Mouse (Mus musculus) ovary, postnatal 10 days (tissue): ENCODE measurements around the gene Ncl.
"Not testable (repeated sequence)": the region's sequence is repeated elsewhere in the genome, so short reads cannot be mapped to it uniquely, and the experiment has no call there.

Source experiments
- DNase-seq: peaks from one replicate; pipeline ENCODE4 v3.0.0; 2022; ENCODE audit warnings: low spot score

Gene Ncl

DNA sequence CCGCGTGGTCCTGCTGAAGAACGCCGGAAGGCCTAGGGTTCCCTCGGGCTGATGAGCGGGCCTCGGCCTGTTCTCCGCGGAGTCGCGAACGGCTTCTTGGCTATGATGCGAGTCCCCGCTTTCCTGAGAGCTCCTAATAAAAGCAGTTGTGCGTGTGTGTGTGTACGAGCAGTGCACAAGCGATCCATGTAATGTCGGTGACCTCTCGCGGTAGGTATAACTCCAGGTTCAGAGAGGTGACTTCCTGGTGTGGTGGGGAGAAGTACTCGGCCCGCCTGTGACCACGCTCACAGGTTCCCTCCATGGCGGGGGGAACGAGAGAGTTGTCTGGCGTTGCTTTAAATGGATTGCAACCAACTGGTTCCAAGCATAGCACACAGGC, 589 bp upstream of the Ncl start:
- DNase-seq: no peak

DNA sequence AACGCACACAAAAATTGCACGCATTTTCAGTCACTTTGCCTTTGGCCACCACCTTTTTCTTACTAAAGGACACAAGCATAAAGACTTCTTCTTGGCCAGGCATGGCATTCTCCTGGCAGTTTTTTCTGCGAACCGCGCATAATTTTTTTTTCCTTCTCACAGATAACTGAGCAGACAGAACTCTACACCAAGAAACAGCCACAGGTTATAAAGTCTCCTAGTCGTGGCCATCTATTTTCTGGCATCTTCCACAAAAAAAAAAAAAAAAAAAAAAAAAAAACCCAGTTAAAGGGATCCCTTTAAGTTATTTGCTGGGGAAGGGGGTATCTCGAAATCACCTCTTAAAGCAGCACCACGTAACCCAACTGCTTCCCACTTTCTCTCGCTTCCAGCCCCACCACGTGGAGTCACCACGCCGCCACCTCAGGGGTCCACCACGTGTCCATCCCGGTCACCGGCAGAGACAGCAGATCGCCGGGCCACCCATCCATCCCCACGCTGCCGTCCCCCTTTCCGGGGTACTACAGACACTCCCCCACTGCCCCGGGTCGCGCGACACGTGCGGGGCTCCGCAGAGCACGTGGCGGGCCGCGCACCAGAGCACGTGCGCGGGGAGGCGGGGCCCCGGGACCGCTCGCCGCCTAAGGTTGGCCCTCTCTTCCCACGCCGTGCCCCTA, 833 bp downstream of the Ncl start:
- no peak for DNase-seq

DNA sequence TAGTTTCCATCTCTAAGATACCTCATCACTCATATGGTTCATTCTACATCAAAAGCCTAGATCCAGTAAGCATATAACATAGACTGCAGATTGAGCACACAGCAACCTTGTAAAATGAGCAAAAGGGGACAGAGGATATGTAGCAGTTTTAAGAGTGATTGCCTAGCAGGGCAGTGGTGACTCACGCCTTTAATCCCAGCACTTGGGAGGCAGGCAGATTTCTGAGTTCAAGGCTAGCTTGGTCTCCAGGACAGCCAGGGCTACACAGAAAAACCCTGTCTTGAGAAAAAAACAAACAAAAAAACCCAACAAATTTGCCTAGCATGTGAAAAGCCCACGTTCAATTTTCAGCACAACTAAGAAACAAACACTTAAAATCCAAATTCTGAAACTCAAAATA, 5.0 kb downstream of the Ncl start:
- no peak for DNase-seq

DNA sequence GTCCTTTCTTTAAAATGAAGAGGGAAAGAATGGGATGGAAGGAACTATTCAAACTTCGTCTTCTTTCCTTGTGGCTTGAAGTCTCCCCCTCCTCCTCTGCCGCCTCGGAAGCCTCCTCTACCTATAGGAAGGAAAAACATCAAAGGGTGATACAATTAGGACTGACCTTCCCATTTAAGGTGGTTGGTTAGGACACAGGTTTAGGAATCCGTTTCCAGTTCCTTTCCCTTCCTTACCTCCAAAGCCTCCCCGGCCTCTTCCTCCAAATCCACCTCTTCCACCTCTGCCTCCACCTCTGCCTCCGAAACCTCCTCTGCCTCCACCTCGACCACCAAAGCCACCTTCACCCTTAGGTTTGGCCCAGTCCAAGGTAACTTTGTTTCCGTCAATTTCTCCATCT, 8.6 kb downstream of the Ncl start:
- no peak for DNase-seq

DNA sequence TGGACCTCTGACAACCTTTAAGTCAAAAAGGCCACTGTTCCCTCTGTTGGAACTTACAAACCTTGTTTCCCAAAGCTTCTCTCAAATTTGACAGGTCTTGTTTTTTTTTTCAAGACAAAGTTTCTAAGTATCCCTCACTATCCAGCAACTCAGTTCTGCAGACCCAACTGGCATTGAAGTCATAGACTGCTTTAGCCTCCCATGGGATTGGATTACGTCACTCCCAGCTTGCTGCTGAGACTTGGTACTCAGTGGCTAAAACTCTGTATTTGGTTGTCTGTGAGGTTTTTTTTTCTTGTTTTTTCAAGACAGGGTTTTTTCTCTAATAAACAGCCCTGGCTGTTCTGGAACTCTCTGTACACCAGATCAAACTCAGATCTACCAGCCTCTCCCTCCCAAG, 9.5 kb downstream of the Ncl start:
- no peak for DNase-seq

DNA sequence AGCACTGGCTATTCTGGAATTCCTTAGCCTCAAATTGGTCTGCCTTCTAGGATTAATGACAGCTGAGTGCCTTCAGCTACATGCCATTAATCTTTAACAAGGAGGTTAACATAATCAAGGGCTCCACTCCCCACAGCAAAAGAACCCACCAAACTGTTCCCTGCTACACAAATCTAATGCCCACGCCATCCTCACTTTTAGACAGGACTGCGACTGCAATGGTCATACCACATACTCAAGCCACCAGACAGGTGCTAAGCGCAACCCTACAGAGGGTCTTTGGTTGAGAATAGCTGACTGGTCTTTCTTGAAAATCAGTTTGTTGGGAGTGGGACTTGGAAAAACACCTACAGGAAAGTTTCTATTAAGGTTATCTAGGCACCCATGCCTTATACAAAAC, 10.0 kb downstream of the Ncl start:
- no peak for DNase-seq

DNA sequence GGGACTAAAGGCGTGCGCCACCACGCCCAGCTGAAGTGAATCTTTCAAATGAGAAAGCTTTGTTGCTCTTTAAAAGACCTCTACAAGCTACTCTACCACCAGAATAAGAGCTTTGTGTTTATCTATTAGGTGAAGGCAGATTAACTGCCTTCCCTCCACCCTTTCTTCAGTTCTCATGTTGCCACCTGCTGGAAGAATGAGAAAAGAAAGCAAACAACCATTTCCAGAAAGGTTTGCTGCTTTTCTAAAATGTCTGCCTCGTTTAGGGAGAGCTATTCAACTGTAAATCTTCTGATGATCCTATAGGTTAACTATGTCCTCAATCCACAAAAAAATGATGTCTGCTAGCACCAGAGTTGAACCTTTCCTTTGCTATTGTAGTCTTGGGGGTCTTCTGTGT, 10.4 kb downstream of the Ncl start:
- DNase-seq: no peak

DNA sequence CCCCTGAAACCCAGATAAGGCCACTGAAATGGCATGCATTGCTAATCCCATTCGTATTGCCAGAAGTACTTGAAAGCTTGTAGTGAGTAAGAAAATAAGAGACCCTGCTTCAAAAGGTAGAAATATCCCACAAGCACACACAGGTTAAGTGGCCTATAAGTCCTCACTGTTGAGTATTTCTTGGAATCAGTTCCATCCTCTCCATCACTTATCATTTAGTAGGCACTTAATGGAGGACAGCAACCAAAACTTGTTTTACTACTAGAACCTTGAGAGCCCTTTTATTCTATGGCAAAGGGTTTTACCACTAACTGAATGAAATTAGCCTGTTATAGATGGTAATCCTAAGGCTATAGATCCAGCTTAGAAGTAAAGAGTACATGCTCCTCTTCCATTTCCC, 11.1 kb downstream of the Ncl start:
- DNase-seq: no peak

DNA sequence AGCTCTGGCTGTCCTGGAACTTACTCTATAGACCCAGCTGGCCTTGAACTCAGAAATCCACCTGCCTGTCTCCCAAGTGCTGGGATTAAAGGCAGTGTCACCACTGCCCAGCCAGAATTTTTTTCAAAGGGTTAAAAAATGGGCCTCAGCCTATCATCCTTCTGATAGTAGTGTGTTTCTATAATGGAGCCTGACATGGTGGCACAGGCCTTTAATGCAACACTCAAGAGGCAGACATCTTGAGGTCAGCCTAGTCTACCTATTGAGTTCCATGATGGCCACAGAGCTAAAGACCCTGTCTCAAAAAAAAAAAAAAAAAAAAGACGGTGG, 11.5 kb downstream of the Ncl start:
- no peak for DNase-seq

DNA sequence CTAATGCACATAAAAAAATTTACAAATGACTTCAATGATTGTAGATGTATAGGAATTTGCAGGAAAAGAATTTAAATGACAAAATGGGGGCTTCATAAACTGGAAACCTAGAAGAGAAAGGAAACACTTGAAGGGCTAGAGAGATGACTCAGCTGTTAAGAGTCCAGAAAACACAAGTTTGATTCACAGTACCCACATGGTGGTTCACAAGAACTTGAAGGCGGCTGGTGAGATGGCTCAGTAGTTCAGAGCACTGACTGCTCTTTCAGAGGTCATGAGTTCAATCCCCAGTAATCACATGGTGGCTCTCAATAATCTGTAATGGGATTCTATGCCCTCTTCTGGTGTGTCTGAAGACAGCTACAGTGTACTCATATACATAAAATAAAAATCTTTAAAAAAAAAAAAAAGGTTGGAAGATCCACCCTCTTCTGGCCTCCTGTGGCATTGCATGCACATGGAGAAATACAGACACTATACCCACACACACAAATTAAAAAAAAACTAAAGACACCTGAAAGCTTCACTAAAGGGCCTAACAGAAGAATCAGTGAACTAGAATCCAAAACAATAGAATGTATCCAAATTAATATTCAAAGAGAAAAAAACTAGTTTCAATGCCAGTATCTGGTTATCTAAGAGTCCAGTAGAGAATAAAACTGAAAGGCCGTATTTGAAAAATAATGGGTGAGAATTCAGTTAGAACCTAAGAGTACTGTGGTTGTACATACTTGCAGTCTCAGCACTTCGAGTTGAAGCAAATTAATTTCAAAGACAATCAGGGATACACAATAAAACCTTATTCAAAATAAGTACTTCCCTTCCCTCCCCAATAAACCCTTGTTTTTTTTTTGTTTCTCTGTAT, 12.1 kb downstream of the Ncl start:
- no peak for DNase-seq

DNA sequence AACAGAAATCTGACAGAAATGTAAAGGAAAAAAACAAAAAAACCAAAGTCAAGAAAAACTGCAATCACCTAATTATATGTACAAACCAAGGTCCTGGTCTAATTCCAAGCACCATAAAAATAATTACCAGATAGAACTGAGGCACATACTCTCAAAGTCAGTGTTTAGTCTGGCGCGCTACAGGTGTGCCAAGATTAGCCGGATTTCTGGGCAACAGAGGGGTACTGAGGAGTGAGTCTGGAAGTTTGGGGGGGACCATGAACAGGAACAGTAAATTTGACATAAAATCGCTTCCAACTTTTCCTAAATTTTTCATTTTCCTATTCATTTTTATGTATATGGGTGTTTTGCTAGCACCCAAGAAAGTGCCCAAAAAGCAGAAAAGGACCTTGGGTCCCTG, 13.2 kb downstream of the Ncl start:
- DNase-seq: no peak

DNA sequence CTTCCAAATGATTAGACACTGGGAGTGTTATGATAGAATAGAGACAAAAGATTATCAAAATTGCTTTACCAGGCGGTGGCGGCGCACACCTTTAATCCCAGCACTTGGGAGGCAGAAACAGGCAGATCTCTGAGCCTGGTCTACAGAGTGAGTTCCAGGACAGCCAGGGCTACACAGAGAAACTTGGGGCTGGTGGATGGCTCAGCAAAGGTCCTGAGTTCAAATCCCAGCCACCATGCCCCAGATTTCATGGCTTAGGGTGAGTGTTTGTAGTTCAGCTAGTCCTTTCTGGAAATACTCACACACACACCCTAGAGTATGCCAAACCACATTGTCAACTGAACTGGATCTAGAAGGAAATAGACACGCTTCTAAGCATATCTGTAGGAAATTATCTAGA, 14.1 kb downstream of the Ncl start:
- no peak for DNase-seq

DNA sequence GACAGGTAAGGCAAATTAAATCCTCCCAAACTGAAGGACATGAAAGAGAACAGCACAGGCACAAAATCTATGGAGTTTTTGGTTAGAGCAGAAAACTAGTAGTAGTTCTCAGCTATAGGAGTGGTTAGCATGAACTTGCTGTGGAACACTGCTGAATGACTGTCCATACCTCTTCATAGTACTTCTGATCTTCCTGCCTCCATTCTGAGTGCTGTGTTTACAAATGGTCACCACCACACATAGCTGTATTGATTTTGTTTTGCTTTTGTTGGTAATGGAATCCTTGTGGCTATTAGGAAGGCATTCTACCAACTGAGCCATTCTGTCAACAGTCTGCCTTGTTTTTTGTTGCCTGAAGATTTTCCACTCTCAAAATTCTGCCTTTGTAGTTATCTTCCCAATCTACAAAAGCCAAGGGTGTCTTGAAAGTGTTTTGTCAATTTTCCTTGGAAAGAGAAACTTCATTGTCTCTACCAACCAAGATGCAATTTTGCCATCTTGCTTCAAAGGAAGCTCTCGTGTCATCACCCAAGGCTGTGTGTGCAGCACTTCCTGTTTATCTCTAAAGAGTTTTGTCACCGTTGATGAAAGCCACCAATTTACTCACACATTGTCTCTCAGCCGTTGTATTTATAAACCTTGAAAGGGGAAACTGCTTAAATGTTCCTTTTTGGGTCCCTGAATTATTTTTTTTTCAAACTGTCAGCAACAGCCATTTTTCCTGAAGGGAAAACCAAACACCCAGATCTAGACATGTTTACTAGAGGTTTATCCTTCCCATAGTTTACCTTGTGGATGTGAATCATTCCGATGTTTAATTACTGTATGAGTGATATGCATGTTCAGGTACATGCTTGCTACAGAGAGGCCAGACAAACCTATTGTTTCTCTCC, 15.0 kb downstream of the Ncl start:
- DNase-seq: no peak

DNA sequence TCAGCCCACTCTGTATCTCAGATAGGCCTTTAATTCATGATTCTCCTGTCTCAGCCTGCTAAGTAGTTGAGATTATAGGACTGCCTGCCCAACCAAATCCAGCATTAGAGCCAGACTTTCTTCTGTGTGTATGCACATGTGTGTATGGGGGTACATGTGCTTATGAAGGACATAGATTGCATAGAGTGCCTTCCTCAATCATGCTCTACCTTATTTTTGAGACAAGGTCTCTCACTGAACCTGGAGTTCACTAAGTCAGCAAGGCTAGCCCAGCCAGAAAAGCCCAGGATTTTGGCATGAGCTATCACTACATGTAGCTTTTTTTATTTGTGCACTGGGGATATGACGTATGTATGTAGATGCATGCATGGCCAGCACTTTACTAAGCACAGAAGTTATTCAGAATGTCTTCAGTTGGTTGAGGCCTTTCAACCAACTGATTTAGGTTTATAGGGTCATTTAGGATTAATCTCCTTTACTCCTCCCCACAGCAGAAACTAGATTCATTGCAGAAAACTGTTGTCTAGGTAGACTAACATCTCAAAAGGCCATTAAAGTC, 16.0 kb downstream of the Ncl start:
- no peak for DNase-seq

DNA sequence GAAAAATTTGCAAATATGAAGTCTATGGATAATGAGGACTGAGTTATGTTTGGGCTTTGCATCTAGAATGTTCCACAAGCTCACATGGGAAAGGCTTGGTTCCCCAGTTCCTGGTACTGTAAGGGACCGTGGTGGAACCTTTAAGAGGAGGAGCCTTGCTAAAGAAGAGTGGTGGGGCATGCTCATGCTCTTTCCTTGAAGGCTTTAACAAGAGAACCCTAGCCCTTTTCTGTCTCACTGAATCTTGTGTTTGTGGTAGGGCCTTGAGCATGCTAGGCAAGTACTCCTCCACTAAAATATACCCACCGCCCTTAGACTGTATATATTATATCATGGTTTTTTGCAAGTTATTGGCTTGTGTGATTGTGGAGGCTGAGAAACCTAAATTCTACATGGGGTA, 16.8 kb downstream of the Ncl start:
- no peak for DNase-seq

DNA sequence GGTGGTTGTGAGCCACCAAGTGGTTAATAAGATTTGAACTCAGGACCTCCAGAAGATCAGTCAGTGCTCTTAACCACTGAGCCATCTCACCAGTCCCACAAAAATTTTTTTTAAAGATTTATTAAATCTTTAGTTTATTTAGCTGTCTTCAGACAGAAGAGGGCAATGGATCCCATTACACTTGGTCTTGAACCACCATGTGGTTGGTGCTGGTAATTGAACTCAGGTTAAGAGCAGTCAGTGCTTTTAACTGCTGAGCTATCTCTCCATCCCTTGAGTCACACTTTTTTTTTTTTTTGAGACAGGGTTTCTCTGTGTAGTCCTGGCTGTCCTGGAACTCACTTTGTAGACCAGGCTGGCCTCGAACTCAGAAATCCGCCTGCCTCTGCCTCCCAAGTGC, 18.1 kb downstream of the Ncl start:
- not testable (repeated sequence) for DNase-seq

DNA sequence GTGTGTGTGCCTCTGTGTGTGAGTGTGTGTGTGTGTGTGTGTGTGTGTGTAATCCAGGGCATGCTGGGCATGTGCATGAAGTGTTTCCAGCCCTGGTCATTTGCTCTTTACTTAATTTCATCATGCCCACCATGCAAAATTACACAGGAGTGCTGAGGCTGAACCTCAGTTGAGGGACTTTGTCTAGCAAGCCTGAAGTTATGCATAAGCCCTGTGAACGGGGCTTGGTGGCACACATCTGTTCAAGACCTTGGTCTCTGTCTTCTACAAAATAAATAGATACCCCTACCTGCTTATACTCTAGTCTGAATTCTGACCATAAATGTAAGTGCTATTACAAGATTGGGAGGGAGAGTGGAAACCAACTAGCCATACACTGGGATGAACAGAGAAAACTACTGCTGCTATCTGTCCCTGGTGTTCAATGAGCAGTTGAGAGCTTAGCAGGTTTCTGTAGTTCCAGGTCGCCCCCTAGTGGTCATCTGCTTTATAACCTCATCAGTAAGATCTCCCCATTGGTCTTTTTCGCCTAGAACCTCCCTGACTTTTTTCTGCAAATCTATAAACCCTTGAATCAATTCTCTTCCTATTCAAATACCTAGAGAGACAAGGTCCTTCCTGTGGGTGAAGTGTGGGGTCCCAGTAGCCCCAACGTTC, 19.9 kb downstream of the Ncl start:
- peak; percentile 53 for DNase-seq

DNA sequence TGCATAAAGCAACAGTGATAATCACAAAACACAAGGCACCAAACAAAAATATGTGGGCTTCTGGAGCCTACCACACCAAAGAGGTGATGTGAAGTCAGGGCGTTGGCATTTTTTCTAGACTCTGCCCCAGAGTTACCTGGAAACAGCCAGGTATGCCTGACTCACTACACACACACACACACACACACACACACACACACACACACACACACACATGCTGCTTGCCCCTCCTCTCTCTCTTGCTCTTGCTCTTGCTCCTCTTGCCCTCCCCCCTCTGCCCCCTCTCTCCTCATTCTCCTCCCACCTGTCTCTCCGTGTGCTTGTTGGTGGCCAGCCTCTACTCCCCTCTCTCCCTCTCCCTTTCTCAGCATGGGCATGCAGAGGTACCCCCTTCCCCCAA, 22.9 kb downstream of the Ncl start:
- DNase-seq: no peak

DNA sequence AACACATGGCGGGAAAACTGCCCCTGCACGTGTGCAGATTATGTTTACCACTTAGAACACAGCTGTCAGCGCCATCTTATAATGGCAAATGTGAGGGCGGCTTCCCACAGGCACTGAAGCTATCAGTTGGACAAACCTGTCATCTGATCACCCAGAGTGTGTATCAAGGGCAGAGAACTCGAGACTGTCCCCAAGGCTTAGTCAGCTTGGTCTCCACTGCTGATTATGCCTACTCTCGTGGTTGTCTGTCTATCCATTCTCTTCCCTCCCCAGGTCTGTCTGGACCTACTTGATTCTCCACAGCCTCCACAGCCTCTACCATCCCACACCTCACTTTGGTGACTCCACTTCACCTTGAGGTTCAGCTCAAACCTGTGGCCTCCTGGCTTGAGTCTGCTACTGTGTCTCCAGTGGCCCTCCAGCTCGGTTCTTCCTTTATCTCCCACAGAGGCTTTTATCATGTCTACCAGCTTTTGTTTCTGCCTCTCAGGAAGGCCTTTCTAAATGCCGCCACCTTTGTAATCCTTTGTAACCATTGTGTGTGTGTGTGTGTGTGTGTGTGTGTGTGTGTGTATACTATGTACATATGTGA, 38.3 kb downstream of the Ncl start:
- no peak for DNase-seq

DNA sequence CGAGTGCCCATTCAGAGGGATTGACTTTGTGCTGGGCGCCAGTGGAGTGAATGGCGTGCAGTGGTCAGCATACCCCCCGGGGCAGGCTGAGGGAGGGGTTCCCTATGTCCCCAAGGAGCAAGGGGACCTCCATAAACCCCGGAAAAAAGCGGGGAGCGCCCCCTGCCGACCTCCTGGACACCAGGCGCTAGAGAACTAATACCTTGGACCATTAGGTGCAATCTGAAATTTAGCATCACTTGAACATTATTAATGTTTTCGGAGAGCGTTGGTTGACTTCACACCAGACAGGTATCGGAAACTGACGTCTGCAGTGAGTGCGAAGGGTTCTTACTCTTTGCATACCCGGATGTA, 45.5 kb downstream of the Ncl start:
- no peak for DNase-seq

DNA sequence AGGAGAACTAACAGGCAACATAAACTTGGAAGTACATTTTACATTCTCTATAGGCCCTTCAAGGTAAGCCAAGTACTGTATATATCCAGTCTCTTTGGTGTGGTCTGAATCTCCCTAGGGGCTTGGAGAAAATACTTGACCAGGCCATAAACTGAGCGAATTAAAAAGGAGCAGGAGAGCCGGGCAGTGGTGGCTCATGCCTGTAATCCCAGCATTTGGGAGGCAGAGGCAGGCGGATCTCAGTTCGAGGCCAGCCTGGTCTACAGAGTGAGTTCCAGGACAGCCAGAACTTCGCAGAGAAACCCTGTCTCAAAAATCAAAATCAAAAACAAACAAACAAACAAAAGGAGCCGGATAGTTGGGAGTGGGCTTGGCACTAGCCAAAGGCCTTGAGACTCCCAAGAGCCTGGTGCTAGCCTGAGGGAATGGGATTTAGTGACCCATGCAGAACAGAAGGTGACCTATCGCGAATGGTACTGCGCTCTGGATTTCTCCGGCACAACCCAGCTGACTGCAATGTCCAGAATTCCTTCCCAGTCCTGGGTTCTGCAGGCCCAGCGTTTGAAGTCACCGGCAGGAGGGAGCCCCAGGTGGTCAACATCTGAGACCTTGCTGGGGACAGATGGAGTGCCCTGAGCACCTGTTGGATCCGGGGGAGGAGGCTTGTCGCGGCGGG, 46.0 kb downstream of the Ncl start:
- no peak for DNase-seq
